Mouse (Mus musculus) MEL (cell line): ENCODE data around the gene Srp9. TPM values are rescaled to one million over a fixed set of nuclear protein-coding genes. Genes with fewer than 3 reads are reported as not detected.

Source experiments
- DNase-seq: peaks from one replicate; pipeline ENCODE4 v3.0.0; 2011; ENCODE audit warnings: low read depth, low spot score
- H3K27ac ChIP-seq: 2 replicates; pipeline ENCODE4 v1.5.1; 2012; ENCODE audit warnings: low read depth, mild to moderate bottlenecking, control low read depth, low read length, moderate library complexity; ENCODE audit not compliant: control insufficient read depth
- H3K27me3 ChIP-seq, 2 experiments: fragments of 150-350 bp in 1 of 2; sonication (generic) in 1 of 2; 2 replicates each; pipeline ENCODE4 v1.6.1; 2012; ENCODE audit warnings: low read length in 2 of 2, mild to moderate bottlenecking in 2 of 2, improper control_type of control experiment in 1 of 2, moderate library complexity in 1 of 2; ENCODE audit not compliant: insufficient read depth in 2 of 2, control insufficient read depth in 1 of 2
- H3K36me3 ChIP-seq, 2 experiments: 2 replicates each; pipeline ENCODE4 v1.6.1; 2012 to 2014; ENCODE audit warnings: low read length in 2 of 2, improper control_type of control experiment in 1 of 2, inconsistent platforms in 1 of 2, mild to moderate bottlenecking in 1 of 2; ENCODE audit not compliant: insufficient read depth in 2 of 2, control insufficient read depth in 1 of 2
- H3K4me1 ChIP-seq, 2 experiments: fragments of 150-350 bp in 1 of 2; sonication (generic) in 1 of 2; 2 replicates each; pipeline ENCODE4 v1.6.1; 2012; ENCODE audit warnings: low read length in 2 of 2, improper control_type of control experiment in 1 of 2, mild to moderate bottlenecking in 1 of 2; ENCODE audit not compliant: insufficient read depth in 2 of 2, control insufficient read depth in 1 of 2
- H3K4me3 ChIP-seq, 2 experiments: fragments of 150-350 bp in 1 of 2; sonication (generic) in 1 of 2; 2 replicates each; pipeline ENCODE4 v1.5.1; 2012; ENCODE audit warnings: low read depth in 2 of 2, low read length in 2 of 2, mild to moderate bottlenecking in 2 of 2, moderate library complexity in 2 of 2, control low read depth in 1 of 2, improper control_type of control experiment in 1 of 2; ENCODE audit not compliant: control insufficient read depth in 1 of 2, insufficient read depth in 1 of 2
- H3K79me2 ChIP-seq: 2 replicates; pipeline ENCODE4 v1.6.1; 2012; ENCODE audit warnings: mild to moderate bottlenecking, low read length, moderate library complexity; ENCODE audit not compliant: control insufficient read depth, poor library complexity, insufficient read depth
- H3K9ac ChIP-seq: 2 replicates; pipeline ENCODE4 v1.6.1; 2012; ENCODE audit warnings: low read depth, mild to moderate bottlenecking, control low read depth, low read length, moderate library complexity; ENCODE audit not compliant: control insufficient read depth, poor library complexity, severe bottlenecking
- H3K9me3 ChIP-seq: fragments of 150-350 bp; sonication (generic); replicated peaks from 2 replicates; pipeline ENCODE4 v1.6.1; 2012; ENCODE audit warnings: mild to moderate bottlenecking, low read length, improper control_type of control experiment, moderate library complexity; ENCODE audit not compliant: insufficient read depth
- ELF1 ChIP-seq: IDR thresholded peaks from 2 replicates; pipeline ENCODE4 v1.6.1; 2014; ENCODE audit warnings: low read depth, mild to moderate bottlenecking, inconsistent platforms, low read length, improper control_type of control experiment, moderate library complexity
- ETS1 ChIP-seq: IDR thresholded peaks from 2 replicates; pipeline ENCODE4 v1.6.1; 2012; ENCODE audit warnings: low read depth, mild to moderate bottlenecking, inconsistent platforms, low read length, improper control_type of control experiment, moderate library complexity
- GABPA ChIP-seq: IDR thresholded peaks from 2 replicates; pipeline ENCODE4 v1.6.1; 2012; ENCODE audit warnings: low read depth, mild to moderate bottlenecking, inconsistent platforms, low read length, improper control_type of control experiment, moderate library complexity
- GATA1 ChIP-seq: IDR thresholded peaks from 2 replicates; pipeline ENCODE4 v1.6.1; 2011; ENCODE audit warnings: low read depth, low read length, improper control_type of control experiment
- HCFC1 ChIP-seq: IDR thresholded peaks from 2 replicates; pipeline ENCODE4 v1.6.1; 2012; ENCODE audit warnings: low read depth, mild to moderate bottlenecking, inconsistent platforms, low read length, improper control_type of control experiment, moderate library complexity
- JUND ChIP-seq: IDR thresholded peaks from 2 replicates; pipeline ENCODE4 v1.6.1; 2011; ENCODE audit warnings: low read depth, mild to moderate bottlenecking, improper control_type of control experiment, low read length
- KAT2A ChIP-seq: conservative IDR thresholded peaks from 2 replicates; pipeline ENCODE4 v1.6.1; 2012; ENCODE audit warnings: low read depth, low read length, improper control_type of control experiment, inconsistent platforms
- MAFK ChIP-seq: IDR thresholded peaks from 2 replicates; pipeline ENCODE4 v1.6.1; 2011; ENCODE audit warnings: low read depth, mild to moderate bottlenecking, low read length, improper control_type of control experiment, borderline replicate concordance
- MAX ChIP-seq: IDR thresholded peaks from 2 replicates; pipeline ENCODE4 v1.6.1; 2011; ENCODE audit warnings: low read length, improper control_type of control experiment
- MAZ ChIP-seq: IDR thresholded peaks from 2 replicates; pipeline ENCODE4 v1.6.1; 2012; ENCODE audit warnings: low read depth, mild to moderate bottlenecking, inconsistent platforms, low read length, improper control_type of control experiment
- MEF2A ChIP-seq: IDR thresholded peaks from 2 replicates; pipeline ENCODE4 v1.6.1; 2014; ENCODE audit warnings: low read depth, mild to moderate bottlenecking, inconsistent platforms, low read length, improper control_type of control experiment; ENCODE audit not compliant: poor library complexity, insufficient replicate concordance, severe bottlenecking; ENCODE audit errors: extremely low read depth
- MYB ChIP-seq: IDR thresholded peaks from 2 replicates; pipeline ENCODE4 v1.6.1; 2011; ENCODE audit warnings: mild to moderate bottlenecking, low read depth, low read length, improper control_type of control experiment
- NRF1 ChIP-seq: IDR thresholded peaks from 2 replicates; pipeline ENCODE4 v1.6.1; 2014; ENCODE audit warnings: low read depth, mild to moderate bottlenecking, inconsistent platforms, low read length, improper control_type of control experiment, moderate library complexity; ENCODE audit not compliant: poor library complexity, insufficient read depth, severe bottlenecking
- POLR2A ChIP-seq, 2 experiments: IDR thresholded peaks; 2 replicates each; pipeline ENCODE4 v1.6.1; 2011 to 2012; ENCODE audit warnings: low read length in 2 of 2, mild to moderate bottlenecking in 2 of 2, control low read depth in 1 of 2, improper control_type of control experiment in 1 of 2, low read depth in 1 of 2, moderate library complexity in 1 of 2; ENCODE audit not compliant: control insufficient read depth in 1 of 2, insufficient read depth in 1 of 2, poor library complexity in 1 of 2
- POLR2AphosphoS2 ChIP-seq: IDR thresholded peaks from 2 replicates; pipeline ENCODE4 v1.6.1; 2011; ENCODE audit warnings: low read length, improper control_type of control experiment
- POLR2AphosphoS5 ChIP-seq: IDR thresholded peaks from 2 replicates; pipeline ENCODE4 v1.6.1; 2012; ENCODE audit warnings: low read depth, borderline replicate concordance, mild to moderate bottlenecking, inconsistent platforms, low read length, moderate library complexity, mixed read lengths
- SIN3A ChIP-seq: IDR thresholded peaks from 2 replicates; pipeline ENCODE4 v1.6.1; 2012; ENCODE audit warnings: low read length, improper control_type of control experiment, inconsistent platforms
- TBP ChIP-seq: IDR thresholded peaks from 2 replicates; pipeline ENCODE4 v1.8.0; 2011; ENCODE audit warnings: low read depth, low read length, improper control_type of control experiment
- UBTF ChIP-seq: IDR thresholded peaks from 2 replicates; pipeline ENCODE4 v1.6.1; 2012; ENCODE audit warnings: low read depth, mild to moderate bottlenecking, inconsistent platforms, low read length, improper control_type of control experiment, moderate library complexity, borderline replicate concordance; ENCODE audit not compliant: insufficient read depth
- USF1 ChIP-seq: IDR thresholded peaks from 2 replicates; pipeline ENCODE4 v1.6.1; 2014; ENCODE audit warnings: low read depth, mild to moderate bottlenecking, inconsistent platforms, low read length, improper control_type of control experiment, moderate library complexity
- USF2 ChIP-seq, 2 experiments: IDR thresholded peaks; 2 replicates each; pipeline ENCODE4 v1.6.1; 2011 to 2012; ENCODE audit warnings: improper control_type of control experiment in 2 of 2, low read length in 2 of 2, borderline replicate concordance in 1 of 2, inconsistent platforms in 1 of 2, low read depth in 1 of 2, mild to moderate bottlenecking in 1 of 2; ENCODE audit not compliant: insufficient read depth in 1 of 2
- ZC3H11A ChIP-seq: IDR thresholded peaks from 2 replicates; pipeline ENCODE4 v1.6.1; 2012; ENCODE audit warnings: low read depth, mild to moderate bottlenecking, inconsistent platforms, low read length, improper control_type of control experiment
- ZKSCAN1 ChIP-seq: IDR thresholded peaks from 2 replicates; pipeline ENCODE4 v1.6.1; 2012; ENCODE audit warnings: low read depth, mild to moderate bottlenecking, inconsistent platforms, low read length, improper control_type of control experiment, moderate library complexity
- ZMIZ1 ChIP-seq: IDR thresholded peaks from 2 replicates; pipeline ENCODE4 v1.6.1; 2012; ENCODE audit warnings: low read depth, mild to moderate bottlenecking, inconsistent platforms, low read length, improper control_type of control experiment, moderate library complexity
- polyA plus RNA-seq, 2 experiments: library from polyadenylated mRNA; stranded (reverse) in 1 of 2; unstranded in 1 of 2; fragments of >175 nt in 1 of 2; fragments of >200 nt in 1 of 2; gene quantifications; 2 replicates each; pipeline versions ENCODE4 v1.2.1 to v1.2.4; 2012; ENCODE audit warnings: low replicate concordance in 2 of 2, low read depth in 1 of 2; ENCODE audit not compliant: insufficient read length in 2 of 2, insufficient read depth in 1 of 2, missing spikeins in 1 of 2
- total RNA-seq: library from RNA; depleted of rRNA; stranded (reverse); fragments of 300-350 nt; gene quantifications from 2 replicates; pipeline ENCODE4 v1.2.3, GENCODE M21; 2012

The Srp9 gene
- total and polyA plus RNA-seq, 3 experiments = 49.7 to 61.8 TPM; not detected in 1

DNA sequence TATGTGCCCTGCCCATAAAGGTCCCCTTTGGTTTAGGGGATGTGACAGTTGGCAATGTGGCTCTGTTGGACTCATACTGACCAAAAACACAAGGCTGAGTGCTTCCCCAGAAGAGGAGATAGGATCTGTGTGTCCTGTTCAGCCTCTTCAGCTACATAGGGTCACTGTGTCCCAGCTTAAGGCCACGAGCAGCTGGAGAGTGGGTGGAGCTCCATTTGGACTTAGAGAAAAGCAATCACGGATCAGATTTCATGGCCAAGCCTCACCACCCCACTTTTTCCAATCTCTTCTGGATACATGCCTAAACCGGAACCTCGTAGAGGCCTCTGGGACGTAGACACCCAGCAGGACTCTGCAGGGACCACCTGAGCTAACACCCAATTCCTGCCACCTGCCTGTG is 25.5 kb upstream of the Srp9 start:
- Histone ChIP-seq H3K79me2 (no peaks in the 10 kb centered on the region), H3K4me1 (no peaks in the 10 kb centered on the region)

DNA sequence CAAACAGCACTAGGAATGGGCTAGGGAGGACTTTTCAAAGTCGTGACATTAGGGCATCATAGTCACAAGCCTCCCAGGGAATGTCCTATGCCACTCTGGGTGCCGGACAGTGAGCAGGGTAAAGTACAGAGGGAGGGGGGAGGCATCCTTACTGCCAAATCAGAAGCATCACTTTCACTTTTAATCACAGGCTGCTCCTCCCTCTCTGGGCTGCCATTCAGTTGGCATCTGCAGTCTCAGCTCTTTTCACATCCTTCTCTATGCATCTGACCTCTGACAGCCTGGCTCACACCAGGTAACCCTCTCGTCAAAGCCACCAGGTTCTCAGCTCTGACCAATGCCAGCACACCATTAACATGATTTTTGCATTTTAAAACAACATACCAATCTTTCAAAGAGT is 24.1 kb upstream of the Srp9 start:
- Histone ChIP-seq H3K9me3 (no peaks in the 10 kb centered on the region), H3K79me2 (no peaks in the 10 kb centered on the region), H3K27me3 (no peaks in the 10 kb centered on the region), H3K27ac (no peak overlapping the region), H3K9ac (no peak overlapping the region), H3K36me3 (no peaks in the 10 kb centered on the region), H3K4me1 (no peaks in the 10 kb centered on the region; a peak in 1 of 4 replicates), H3K4me3 (no peak overlapping the region)
- TF ChIP-seq SIN3A (no peak), MEF2A (no peak), KAT2A (no peak), GATA1 (no peak), POLR2A (IDR thresholded peaks at IDR 0.05; ENCODE audit: control insufficient read depth in 1 of 2, insufficient read depth in 1 of 2, low read depth in 1 of 2, low read length in 2 of 2, poor library complexity in 1 of 2) (no peak), MYB (no peak), POLR2AphosphoS5 (no peak), HCFC1 (no peak), ZC3H11A (no peak), ELF1 (no peak), USF2 (IDR thresholded peaks at IDR 0.05; ENCODE audit: borderline replicate concordance in 1 of 2, insufficient read depth in 1 of 2, low read depth in 1 of 2, low read length in 2 of 2) (no peak), JUND (no peak)
- no peak for DNase-seq

More for the DNA sequence above, 25.5 kb upstream of the Srp9 start:
- H3K36me3 ChIP-seq = no peaks in the 10 kb centered on the region
- DNase-seq = no peak
- peaks cover 0 to 2% of the 10 kb centered on the region in 2 experiments; a peak in 1 of 4 replicates for H3K27me3 ChIP-seq
- H3K27ac ChIP-seq = no peak overlapping the region
- H3K9ac ChIP-seq = no peak overlapping the region
- no peak for TF ChIP-seq ZKSCAN1
- TF ChIP-seq MAZ = no peak
- no peak for TF ChIP-seq USF1
- no peak for TF ChIP-seq HCFC1
- TF ChIP-seq ETS1 = no peak
- no peak for TF ChIP-seq GABPA
- no peak for TF ChIP-seq MAFK
- TF ChIP-seq UBTF = no peak
- TF ChIP-seq JUND = no peak
- TF ChIP-seq ZMIZ1 = no peak
- no peak for TF ChIP-seq ZC3H11A
- no peak for TF ChIP-seq ELF1
- TF ChIP-seq USF2 (IDR thresholded peaks at IDR 0.05; ENCODE audit: borderline replicate concordance in 1 of 2, insufficient read depth in 1 of 2, low read depth in 1 of 2, low read length in 2 of 2) = no peak
- no peak for TF ChIP-seq POLR2AphosphoS2
- TF ChIP-seq MAX = no peak
- no peak for TF ChIP-seq TBP
- TF ChIP-seq NRF1 = no peak
- H3K4me3 ChIP-seq = no peak overlapping the region
- H3K9me3 ChIP-seq = no peaks in the 10 kb centered on the region
